Mouse (Mus musculus): Measurements from ENCODE around the gene Tars2.
"Not testable (repeated sequence)": the region's sequence is repeated elsewhere in the genome, so short reads cannot be mapped to it uniquely, and the experiment has no call there.

DNA sequence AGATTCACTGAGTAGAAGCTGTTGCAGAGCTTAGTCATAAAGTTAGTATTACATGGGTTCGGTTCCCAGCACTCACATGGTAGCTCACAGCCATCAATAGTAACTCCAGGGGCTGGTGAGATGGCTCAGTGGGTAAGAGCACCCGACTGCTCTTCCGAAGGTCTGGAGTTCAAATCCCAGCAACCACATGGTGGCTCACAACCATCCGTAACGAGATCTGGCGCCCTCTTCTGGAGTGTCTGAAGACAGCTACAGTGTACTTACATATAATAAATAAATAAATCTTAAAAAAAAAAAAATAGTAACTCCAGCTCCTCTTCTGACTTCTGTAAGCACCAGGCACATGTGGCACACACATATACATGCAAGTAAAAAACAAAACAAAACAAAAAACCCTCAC is 47.6 kb upstream of the Tars2 start:
- not testable (repeated sequence) for TF ChIP-seq POLR2A (IDR thresholded peaks at IDR 0.05; ENCODE audit: low read depth, low read length); EP300 (IDR thresholded peaks at IDR 0.05; ENCODE audit: low read length); HCFC1 (IDR thresholded peaks at IDR 0.05; ENCODE audit: low read depth, low read length); MAZ (IDR thresholded peaks at IDR 0.05; ENCODE audit: low read depth, low read length); UBTF (IDR thresholded peaks at IDR 0.05; ENCODE audit: low read depth, low read length); TCF12 (IDR thresholded peaks at IDR 0.05; ENCODE audit: low read depth, low read length); ELF1 (IDR thresholded peaks at IDR 0.05; ENCODE audit: low read depth, low read length); USF2 (conservative IDR thresholded peaks at IDR 0.05; ENCODE audit: low read depth, low read length); ZNF384 (IDR thresholded peaks at IDR 0.05; ENCODE audit: low read depth, low read length); MAFK (IDR thresholded peaks at IDR 0.05; ENCODE audit: insufficient replicate concordance, low read length); CHD2 (IDR thresholded peaks at IDR 0.05; ENCODE audit: low read length); MYC (IDR thresholded peaks at IDR 0.05; ENCODE audit: low read depth, low read length); RAD21 (IDR thresholded peaks at IDR 0.05; ENCODE audit: low read depth, low read length)
- 0 out of 4 replicates have a peak, but pooled peaks of 1 of the 2 experiments have one; percentile 6 for TF ChIP-seq CTCF (conservative IDR thresholded peaks at IDR 0.05 in 1 of 2, IDR thresholded peaks at IDR 0.05 in 1 of 2; ENCODE audit: low read depth in 2 of 2, low read length in 2 of 2)

All from CH12.LX (cell line).